Mouse (Mus musculus) cerebellum, adult (tissue): ENCODE results near the gene Auts2.

Experiments
- ATAC-seq: cut with Nextera tagmentation; 2 replicates; pipeline ENCODE4 v1.9.2; 2017; ENCODE audit warnings: mild to moderate bottlenecking, moderate library complexity, mixed read lengths; ENCODE audit not compliant: insufficient number of reproducible peaks, low FRiP score, low TSS enrichment

Gene Auts2

DNA sequence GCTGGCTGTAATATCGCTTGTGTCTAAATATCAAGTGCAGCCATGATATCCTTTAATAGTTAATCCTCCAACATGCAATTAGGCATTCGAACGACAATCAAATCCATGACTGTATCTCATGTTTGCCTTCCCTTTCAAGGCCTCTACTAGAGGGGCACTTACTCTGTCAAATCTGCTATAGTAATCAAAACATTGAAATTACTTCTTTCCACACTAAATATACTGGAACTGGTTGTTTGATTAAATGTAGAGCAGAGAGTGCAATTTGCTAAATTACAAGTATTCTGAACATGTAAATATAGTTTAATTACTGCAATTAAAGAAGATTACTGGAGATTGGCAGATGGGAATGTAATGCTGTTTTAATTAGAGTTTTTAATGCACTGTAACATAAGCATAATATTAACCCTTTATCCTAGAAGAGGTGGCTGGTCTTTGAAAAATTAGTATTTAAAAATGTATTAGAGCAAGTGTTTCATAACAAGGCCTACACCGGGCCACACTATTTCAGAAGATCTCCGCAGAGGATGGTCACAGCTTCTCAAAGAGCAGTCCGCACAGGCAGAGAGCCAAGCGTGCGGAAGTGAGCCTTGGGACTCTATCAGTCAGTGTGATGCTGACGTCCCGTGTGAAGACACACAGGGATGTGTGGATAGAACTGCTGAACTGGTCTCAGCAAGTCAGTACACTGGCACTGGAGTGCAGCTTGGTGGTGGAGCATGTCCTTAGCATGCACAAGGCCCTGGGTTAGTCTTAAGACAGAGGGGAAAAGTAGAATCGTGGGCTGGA lies 673.2 kb downstream of the Auts2 start:
- no peak for ATAC-seq

DNA sequence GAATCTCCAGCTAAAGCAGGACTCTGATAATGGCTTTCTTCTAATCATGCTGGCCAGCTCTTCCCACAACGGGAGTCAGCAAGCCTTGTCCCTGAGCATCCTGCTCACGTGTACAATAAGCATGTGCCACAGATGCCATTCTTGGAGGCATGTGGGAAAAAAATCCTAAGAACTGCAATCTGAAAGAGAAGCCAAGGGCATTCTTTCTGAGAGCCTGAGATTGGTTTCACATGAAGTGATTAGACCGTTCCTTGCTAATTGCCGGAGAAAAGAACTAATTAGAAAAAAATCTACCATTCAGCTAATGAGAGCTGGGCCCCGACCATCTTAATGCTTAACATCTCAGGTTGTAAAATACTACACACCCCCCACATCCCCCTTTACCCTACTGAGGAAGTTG lies 677.9 kb downstream of the Auts2 start:
- ATAC-seq: no peak

DNA sequence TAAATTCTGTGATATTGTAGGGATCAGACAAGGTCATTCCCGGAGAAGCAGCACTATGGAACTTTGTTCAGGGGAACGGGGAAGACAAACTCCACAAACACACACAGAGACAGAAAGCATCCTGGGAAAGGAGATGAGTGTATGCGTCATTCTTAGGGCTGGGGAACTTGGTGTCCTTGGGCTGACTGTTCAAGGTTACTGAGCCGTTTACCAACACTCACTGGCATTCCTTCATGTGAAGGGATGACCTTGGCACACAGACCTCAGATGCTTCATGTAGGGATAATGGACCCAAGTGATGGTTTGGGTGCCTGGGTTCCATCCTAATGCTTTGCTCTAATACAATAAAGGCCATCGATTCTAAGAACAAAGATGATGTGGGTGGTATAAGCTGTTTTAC lies 685.2 kb downstream of the Auts2 start:
- no peak for ATAC-seq

GRCm38 (mm10) chr5:131855358-131855757 lies 687.8 kb downstream of the Auts2 start:
- ATAC-seq: no peak

DNA sequence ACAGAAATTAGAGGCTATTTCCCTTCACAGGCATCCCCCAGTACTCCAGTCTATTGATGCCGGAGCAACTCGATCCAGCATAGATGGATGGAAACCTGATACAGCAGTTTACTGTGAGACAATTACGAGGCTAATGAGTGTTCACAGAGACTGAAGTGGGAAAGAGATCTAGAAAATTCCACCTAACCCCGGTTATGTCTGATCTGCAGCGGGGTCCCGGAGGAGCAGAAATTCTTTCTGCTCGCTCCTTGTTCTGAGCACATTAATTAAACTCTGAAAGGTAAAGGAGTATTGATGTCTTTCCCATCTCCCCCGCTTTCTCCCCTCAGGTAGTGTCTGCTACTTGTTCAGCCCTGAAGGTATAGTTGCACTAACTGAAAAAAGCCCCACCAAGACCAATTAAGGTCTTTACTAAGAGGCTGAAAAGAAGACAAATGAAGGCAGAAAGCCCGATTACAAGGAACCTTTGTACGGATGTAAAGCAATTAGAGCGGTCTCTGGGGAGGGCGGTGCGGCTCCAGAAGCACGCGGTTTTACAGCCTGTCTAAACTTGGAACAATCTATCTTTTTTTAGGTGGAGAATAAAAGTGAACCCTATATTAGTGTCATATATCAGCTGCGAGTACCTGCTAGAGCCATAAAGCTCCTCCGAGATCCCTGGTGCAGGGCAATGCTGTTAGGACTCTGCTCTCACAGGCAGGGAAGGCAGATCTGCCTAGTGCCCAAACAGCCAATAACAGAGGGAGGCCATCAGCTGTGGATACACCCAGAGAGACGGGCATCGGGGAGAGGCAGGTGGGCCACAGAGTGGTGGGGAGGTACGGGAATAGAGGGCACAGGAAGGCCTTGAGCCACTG lies 691.3 kb downstream of the Auts2 start:
- no peak for ATAC-seq

GRCm38 (mm10) chr5:131850632-131851335 lies 692.4 kb downstream of the Auts2 start:
- no peak for ATAC-seq

DNA sequence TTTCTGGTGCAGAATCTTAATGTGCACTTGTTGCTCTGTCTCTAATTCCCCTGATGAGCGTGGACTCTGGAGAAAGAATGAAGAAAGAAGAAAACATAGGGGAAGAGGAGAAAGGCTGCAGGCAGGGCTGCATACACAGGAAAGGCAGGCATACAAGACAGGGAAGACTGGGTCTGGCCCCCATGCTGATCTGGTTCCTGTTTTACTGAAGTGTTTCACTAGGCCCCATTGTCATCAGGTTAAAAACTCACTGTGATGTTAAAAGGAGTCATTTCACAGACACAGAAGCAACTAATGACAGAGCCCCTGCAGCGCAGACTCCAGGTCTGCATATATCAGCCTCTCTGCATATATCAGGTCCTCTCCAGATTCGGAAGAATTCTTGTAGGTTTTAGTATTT lies 693.5 kb downstream of the Auts2 start:
- no peak for ATAC-seq

- ATAC-seq: no peak
Measured at GRCm38 (mm10) chr5:131844519-131844800, 698.7 kb downstream of the Auts2 start.

- no peak for ATAC-seq
Measured at GRCm38 (mm10) chr5:131843766-131844518, 699.2 kb downstream of the Auts2 start.

- ATAC-seq: no peak
Measured at GRCm38 (mm10) chr5:131839657-131840315, 703.4 kb downstream of the Auts2 start.

DNA sequence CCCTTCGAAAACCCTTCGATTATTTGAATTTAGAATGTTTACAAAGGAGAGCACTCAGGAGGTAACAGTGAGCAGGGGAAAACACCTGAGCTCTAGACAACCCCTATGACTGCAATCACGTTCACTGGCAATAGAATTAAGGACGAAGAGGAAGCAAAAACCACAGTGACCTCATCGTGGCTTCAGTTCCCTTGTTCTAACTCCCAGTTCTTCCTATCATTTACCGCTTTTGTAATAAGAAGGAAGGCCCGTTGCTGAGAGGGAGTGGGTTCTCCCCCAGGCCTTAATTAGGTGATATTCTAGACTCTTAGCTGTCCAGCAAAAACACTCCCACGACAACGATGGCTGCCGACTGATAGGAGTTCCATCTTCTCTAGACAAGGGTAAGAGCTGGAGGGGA lies 704.1 kb downstream of the Auts2 start:
- ATAC-seq: no peak

DNA sequence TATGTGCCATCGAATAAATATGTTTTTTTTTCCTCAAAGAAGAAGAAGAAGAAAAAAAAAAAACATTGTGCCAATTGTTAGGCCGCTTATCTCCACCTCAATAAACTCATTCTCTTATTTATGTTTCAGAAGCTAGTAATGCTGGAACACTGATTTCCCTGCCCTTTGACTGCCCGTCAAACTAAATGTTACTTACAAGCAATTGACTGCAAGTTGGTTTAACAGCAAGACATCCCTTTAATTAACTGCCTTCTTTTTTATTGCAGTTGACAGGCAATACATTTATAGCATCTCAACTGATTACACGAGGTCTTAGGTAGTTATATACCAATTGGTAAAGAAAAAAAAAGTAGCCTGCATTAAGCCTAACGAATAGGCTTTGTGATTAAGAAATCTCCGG lies 705.1 kb downstream of the Auts2 start:
- ATAC-seq: no peak

DNA sequence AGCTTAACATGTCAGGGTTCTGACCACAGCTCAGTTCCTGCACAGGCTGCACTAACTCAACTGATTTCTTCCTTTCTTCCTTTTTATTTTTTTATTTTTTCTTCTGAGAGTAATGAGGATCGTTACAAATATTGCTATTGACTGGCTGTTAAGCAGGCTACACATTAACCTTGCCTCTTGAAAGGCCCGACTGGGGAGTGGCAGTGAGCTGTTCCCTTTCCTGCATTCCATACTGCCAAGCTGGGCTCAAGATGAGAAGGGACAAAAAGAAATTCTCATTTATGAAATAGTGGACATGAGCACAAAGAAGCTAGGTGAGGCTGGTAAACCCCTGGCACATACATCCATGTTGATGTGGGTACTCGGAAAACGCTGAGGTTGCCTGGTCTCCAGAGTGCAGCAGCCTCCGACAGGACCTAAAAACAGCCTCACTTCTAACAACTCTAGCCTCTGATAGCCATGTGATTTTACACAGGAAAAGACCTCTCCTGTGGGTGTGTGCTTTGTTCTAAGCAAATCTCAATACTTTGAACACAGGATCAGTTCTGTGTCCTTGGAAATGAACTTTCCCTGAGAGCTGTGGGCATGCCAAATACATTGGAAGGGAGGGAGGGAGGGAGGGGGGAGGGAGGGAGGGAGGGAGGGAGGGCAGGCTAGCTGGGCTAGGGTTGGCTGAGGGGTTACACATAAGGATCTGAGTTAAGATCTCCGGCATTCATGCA lies 707.0 kb downstream of the Auts2 start:
- ATAC-seq: no peak

GRCm38 (mm10) chr5:131832891-131833876 lies 710.0 kb downstream of the Auts2 start:
- no peak for ATAC-seq

DNA sequence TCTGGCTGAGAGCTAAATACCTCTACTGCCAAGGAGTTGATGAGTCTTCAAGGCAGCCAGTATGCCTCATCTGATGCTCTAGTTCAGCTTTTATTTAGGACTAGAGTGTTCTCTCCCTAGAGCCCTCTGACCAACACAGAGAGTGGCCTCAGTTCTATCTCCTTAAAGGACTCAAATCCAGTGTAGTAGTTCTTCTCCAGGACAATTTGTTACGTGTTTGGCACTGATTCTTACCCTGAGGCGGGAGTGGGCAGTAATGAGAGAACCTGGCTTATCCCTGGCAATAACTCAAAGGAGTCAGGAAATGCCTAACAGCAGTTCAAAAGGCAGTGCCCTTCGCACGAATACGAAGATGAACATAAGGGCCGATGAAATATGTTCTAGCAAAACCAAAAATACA lies 713.0 kb downstream of the Auts2 start:
- no peak for ATAC-seq

DNA sequence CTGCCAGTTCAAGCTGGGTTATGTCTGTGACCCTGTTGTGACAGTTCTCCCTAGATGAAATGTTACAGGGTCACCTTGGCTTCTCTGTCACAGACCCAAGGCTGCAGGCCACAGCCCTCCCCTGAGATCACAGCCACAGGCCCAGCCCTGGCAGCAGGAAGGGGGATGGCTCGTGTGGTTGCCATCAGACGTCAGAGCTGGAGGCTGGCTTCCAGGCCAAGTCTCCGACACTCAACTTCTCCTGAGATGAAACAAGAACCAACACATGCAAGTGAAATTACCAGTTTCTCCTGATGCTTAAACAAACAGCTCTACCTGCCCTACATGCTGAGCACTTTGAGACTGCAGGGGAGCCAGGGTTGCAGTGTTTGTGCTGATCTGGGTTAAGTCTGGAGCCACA lies 713.9 kb downstream of the Auts2 start:
- ATAC-seq: no peak

GRCm38 (mm10) chr5:131828607-131829006 lies 714.5 kb downstream of the Auts2 start:
- no peak for ATAC-seq
